Mouse (Mus musculus) limb, embryonic 14.5 days (tissue): ENCODE measurements around the gene Ctnnal1. TPM values are rescaled to one million over a fixed set of nuclear protein-coding genes. Genes with fewer than 3 reads are reported as not detected.

Experiments
- ATAC-seq: fragments of 200-750 bp; cut with Nextera tagmentation; 2 replicates; pipeline ENCODE4 v1.8.0; 2017; ENCODE audit warnings: low read depth, moderate number of reproducible peaks, moderate TSS enrichment; ENCODE audit not compliant: low FRiP score
- DNase-seq: peaks from one replicate; pipeline ENCODE4 v3.0.0-alpha.2; 2015; ENCODE audit warnings: low spot score
- H3K27ac ChIP-seq: fragments of 300-500 bp; sonication (generic); replicated peaks from 2 replicates; pipeline ENCODE4 v1.5.1; 2014; ENCODE audit warnings: low read depth, mild to moderate bottlenecking, low read length, moderate library complexity, mixed read lengths
- H3K27me3 ChIP-seq: fragments of 300-500 bp; sonication (generic); 2 replicates; pipeline ENCODE4 v1.6.1; 2014; ENCODE audit warnings: low read length, mixed read lengths; ENCODE audit not compliant: control insufficient read depth, insufficient read depth
- H3K36me3 ChIP-seq: fragments of 300-500 bp; sonication (generic); 2 replicates; pipeline ENCODE4 v1.6.1; 2014; ENCODE audit warnings: mild to moderate bottlenecking, low read length, moderate library complexity, mixed read lengths; ENCODE audit not compliant: control insufficient read depth, insufficient read depth
- H3K4me1 ChIP-seq: fragments of 300-500 bp; sonication (generic); 2 replicates; pipeline ENCODE4 v1.6.1; 2014; ENCODE audit warnings: antibody characterized with exemption, low read length, mixed read lengths; ENCODE audit not compliant: control insufficient read depth, insufficient read depth
- H3K4me2 ChIP-seq: fragments of 300-500 bp; sonication (generic); replicated peaks from 2 replicates; pipeline ENCODE4 v1.6.1; 2014; ENCODE audit warnings: low read depth, mild to moderate bottlenecking, low read length, moderate library complexity; ENCODE audit not compliant: severe bottlenecking
- H3K4me3 ChIP-seq: fragments of 300-500 bp; sonication (generic); replicated peaks from 2 replicates; pipeline ENCODE4 v1.5.1; 2014; ENCODE audit warnings: low read length
- H3K9ac ChIP-seq: fragments of 300-500 bp; sonication (generic); 2 replicates; pipeline ENCODE4 v1.6.1; 2014; ENCODE audit warnings: mild to moderate bottlenecking, low read depth, low read length, moderate library complexity; ENCODE audit not compliant: severe bottlenecking
- H3K9me3 ChIP-seq: fragments of 300-500 bp; sonication (generic); 2 replicates; pipeline ENCODE4 v1.6.1; 2016; ENCODE audit warnings: low read length; ENCODE audit not compliant: control insufficient read depth
- POLR2A ChIP-seq: fragments of 200-500 bp; IDR thresholded peaks from 2 replicates; pipeline ENCODE4 v1.8.0; 2012; ENCODE audit warnings: inconsistent platforms, mild to moderate bottlenecking, moderate library complexity, borderline replicate concordance; ENCODE audit not compliant: insufficient read depth, insufficient read length; ENCODE audit errors: extremely low read depth
- WGBS: fragments of 180-500 bp; shearing (Covaris S2); extraction: QIAGEN DNeasy Blood & Tissue Kit; methylation state at CpG from one replicate; pipeline ENCODE4 v1.1.7; 2014; 5-methylcytosine and 5-hydroxymethylcytosine counted together
- polyA plus RNA-seq, 2 experiments: library from polyadenylated mRNA; depleted of rRNA in 1 of 2; stranded (reverse) in 1 of 2; unstranded in 1 of 2; fragments of >200 nt; fragmentation: Nextera tagmentation in 1 of 2; extraction: Ambion mirVana in 1 of 2; gene quantifications; 2 replicates each; pipeline versions ENCODE4 v1.2.1 to v1.2.3; 2012 to 2014

The Ctnnal1 gene
- polyA plus RNA-seq, 2 experiments: 25.8 to 28.4 TPM

- peaks cover 11% of the 10 kb centered on the region; the same call in 1 of the 2 replicates for H3K4me1 ChIP-seq
- ATAC-seq: no peak
- H3K4me2 ChIP-seq: no peak overlapping the region
- no peak for TF ChIP-seq POLR2A
- peak overlapping the region; percentile 52 for H3K27ac ChIP-seq
- H3K9me3 ChIP-seq: no peaks in the 10 kb centered on the region
- peaks cover 35% of the 10 kb centered on the region for H3K36me3 ChIP-seq
- DNase-seq: no peak
- H3K9ac ChIP-seq: no peak overlapping the region
- no peak overlapping the region for H3K4me3 ChIP-seq
- WGBS: 44% methylated on average over 3 of the region's 3 CpGs
- H3K27me3 ChIP-seq: no peaks in the 10 kb centered on the region
These were observed 36.1 kb downstream of the Ctnnal1 start for GRCm38 (mm10) chr4:56828932-56829331.

DNA sequence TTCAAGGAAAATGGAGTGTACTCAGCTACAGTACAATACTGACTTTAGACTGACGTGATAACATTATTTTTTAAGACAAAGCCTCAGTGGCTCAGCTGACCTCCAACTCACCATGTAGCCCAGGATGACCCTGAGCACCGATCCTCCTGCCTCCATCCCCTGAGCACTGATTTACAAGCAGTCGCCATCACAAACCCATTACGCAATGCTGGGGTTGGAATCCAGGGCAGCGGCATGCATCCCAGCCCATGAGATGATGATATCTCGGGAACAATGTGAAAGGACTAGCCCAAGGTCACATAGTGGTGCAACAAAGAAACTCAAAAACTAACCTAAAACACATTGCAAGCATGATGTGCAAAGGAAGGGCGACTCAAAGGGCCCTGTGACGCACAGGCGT is 40.8 kb downstream of the Ctnnal1 start:
- Histone ChIP-seq H3K4me2 (no peak overlapping the region), H3K36me3 (peaks cover 19% of the 10 kb centered on the region), H3K4me3 (no peak overlapping the region), H3K9ac (no peak overlapping the region), H3K4me1 (0 out of 2 replicates have a peak, but pooled peaks cover 4% of the 10 kb centered on the region), H3K27ac (no peak overlapping the region), H3K9me3 (no peaks in the 10 kb centered on the region), H3K27me3 (no peaks in the 10 kb centered on the region)
- ATAC-seq (no peak), DNase-seq (no peak)
- TF ChIP-seq POLR2A: no peak
- 90% methylated on average over 9 of the region's 9 CpGs for WGBS

- Histone ChIP-seq H3K4me2 (no peak overlapping the region), H3K27me3 (no peaks in the 10 kb centered on the region), H3K36me3 (peaks cover 7% of the 10 kb centered on the region; the same call in 1 of the 2 replicates), H3K4me1 (no peaks in the 10 kb centered on the region), H3K9me3 (no peaks in the 10 kb centered on the region), H3K27ac (no peak overlapping the region), H3K4me3 (no peak overlapping the region), H3K9ac (no peak overlapping the region)
- TF ChIP-seq POLR2A: no peak
- peak; percentile 41; the same call in 1 of the 2 replicates for ATAC-seq
- DNase-seq: peak; percentile 39
These were observed 44.9 kb downstream of the Ctnnal1 start for GRCm38 (mm10) chr4:56820017-56820550.

DNA sequence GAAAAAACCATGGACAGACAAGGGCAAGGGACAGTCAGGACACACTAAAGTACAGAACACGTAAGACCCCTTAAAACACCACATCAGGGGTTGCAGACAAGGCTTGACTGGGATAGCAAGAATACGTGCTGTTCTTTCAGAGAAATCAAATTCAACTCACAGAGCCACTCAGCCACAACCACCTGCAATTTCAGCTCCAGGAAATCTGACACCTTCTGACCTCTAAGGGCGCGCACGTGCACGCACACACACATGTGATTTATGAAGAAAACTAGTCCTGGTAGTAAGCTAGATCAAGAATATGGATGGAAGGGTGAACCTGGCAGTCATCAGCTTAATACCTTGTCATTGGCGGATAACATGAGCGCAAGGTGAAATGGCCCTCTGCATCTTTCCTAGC is 49.9 kb downstream of the Ctnnal1 start:
- DNase-seq (no peak), ATAC-seq (no peak)
- no peak overlapping the region for H3K4me2 ChIP-seq
- H3K27me3 ChIP-seq: no peaks in the 10 kb centered on the region
- WGBS: 47% methylated on average over 8 of the region's 8 CpGs
- no peak overlapping the region for H3K4me3 ChIP-seq
- H3K9ac ChIP-seq: no peak overlapping the region
- H3K9me3 ChIP-seq: no peaks in the 10 kb centered on the region
- no peaks in the 10 kb centered on the region for H3K4me1 ChIP-seq
- no peak overlapping the region for H3K27ac ChIP-seq
- peaks cover 13% of the 10 kb centered on the region for H3K36me3 ChIP-seq
- TF ChIP-seq POLR2A: no peak

GRCm38 (mm10) chr4:56812096-56812495 is 52.9 kb downstream of the Ctnnal1 start:
- 88% methylated on average over 4 of the region's 4 CpGs for WGBS
- Histone ChIP-seq H3K27ac (no peak overlapping the region), H3K9me3 (no peaks in the 10 kb centered on the region), H3K4me1 (no peaks in the 10 kb centered on the region), H3K27me3 (no peaks in the 10 kb centered on the region), H3K36me3 (peaks cover 23% of the 10 kb centered on the region), H3K9ac (no peak overlapping the region), H3K4me2 (no peak overlapping the region), H3K4me3 (no peak overlapping the region)
- no peak for ATAC-seq
- TF ChIP-seq POLR2A: no peak
- no peak for DNase-seq
